Mouse (Mus musculus) gastrocnemius, postnatal 14 days (tissue): ENCODE results near the gene Snap23. TPM values are rescaled to one million over a fixed set of nuclear protein-coding genes. Genes with fewer than 3 reads are reported as not detected.

ENCODE experiments used
- DNase-seq: peaks from one replicate; pipeline ENCODE4 v3.0.0; 2021; ENCODE audit warnings: mixed read lengths
- intact Hi-C: fragments of 180-260 bp; cut with DNase I; formaldehyde crosslinking; loops from one replicate; pipeline ENCODE4 v1.15.1; 2025; ENCODE audit warnings: low total_unique reads
- total RNA-seq, 2 experiments: library from RNA; stranded (reverse); gene quantifications; 2 replicates each; pipeline ENCODE4 v1.2.3; 2021

The Snap23 gene
- total RNA-seq, 2 experiments from 2014 or later = 43.1 to 47.7 TPM

DNA sequence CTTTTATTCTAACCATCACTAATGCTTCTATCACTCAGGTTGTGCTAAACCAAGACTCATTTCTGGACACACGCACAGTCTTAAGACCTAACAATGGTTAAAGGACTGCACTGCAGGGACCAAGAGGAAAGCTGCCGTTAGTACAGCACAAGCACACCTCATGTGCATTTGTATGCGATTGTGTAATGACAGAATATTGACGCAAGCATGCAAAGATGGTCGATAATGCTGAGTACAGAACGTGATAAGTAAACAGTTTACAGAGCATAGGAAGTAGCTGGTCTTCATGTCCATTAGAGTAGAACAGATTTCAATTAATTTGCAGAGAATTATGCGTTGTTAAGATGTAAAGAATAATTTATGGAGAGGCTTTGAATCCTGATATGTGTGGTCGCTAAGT is 73.4 kb downstream of the Snap23 start:
- DNase-seq = no peak
- intact Hi-C loops = no loop called here

DNA sequence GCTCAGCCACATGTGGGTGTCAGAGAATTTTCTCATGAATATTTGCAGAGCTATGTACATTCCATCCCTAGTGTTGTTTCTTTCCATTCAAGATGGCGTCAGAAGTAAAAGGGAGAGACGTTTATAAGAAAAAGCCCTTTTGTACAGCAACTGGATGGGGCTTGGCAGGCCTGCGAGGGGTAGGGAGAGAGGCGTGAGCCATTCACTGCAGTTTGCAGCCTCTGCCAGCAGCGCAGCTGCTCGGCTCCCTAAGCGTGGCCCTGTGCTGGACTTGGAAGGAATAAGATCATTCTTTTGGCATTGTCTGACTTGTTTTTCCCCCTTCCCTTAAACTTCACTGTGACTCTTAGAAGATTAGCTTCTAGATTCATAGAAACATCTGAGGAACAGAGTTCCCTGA is 76.4 kb downstream of the Snap23 start:
- DNase-seq = peak; percentile 87
- intact Hi-C loops = no loop called here

DNA sequence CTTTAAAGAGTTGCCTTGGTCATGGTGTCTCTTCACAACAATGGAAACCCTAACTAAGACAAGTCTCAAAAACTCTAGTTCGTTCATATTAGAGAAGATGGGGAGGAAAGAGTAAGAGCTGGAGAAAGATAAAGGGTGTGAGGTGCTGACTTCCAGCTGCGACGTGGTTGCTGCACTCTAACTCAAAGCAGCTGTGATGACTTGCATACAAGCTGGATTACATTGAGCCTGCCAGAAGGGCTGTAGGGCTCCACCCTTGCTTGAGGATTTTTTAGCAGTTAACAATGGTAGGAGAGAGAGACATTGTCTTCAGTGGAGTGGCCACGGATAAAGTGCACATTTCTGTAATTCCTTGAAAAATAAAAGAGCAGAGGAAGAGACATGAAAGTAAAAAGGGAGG is 79.3 kb downstream of the Snap23 start:
- intact Hi-C loops = no loop called here
- DNase-seq = peak; percentile 54

Other genes starting within 250 kb of the Snap23 start
- gene Vps39, start 214.5 kb upstream of the Snap23 start, total RNA-seq = 10 to 100 TPM; 17.7 to 18.2 TPM
- 10 to 100 TPM; 31.8 to 37.0 TPM for gene Ganc, start 163.8 kb upstream of the Snap23 start, total RNA-seq
- gene Tmem87a, start 163.6 kb upstream of the Snap23 start, total RNA-seq = 10 to 100 TPM; 33.0 to 42.5 TPM
- 10 to 100 TPM; 88.0 to 92.1 TPM for gene Capn3, start 111.7 kb upstream of the Snap23 start, total RNA-seq
- 100 to 1,000 TPM; 287 to 310 TPM for gene Zfp106, start 3.8 kb upstream of the Snap23 start, total RNA-seq
- gene Haus2, start 41.7 kb downstream of the Snap23 start, total RNA-seq = 1 to 10 TPM; 6.5 to 6.6 TPM
- gene Lrrc57, start 41.8 kb downstream of the Snap23 start, total RNA-seq = 10 to 100 TPM; 10.3 to 13.2 TPM
- gene Stard9, start 61.5 kb downstream of the Snap23 start, total RNA-seq = 1 to 10 TPM; 8.5 to 8.6 TPM